Mouse (Mus musculus): Measurements from ENCODE around the gene Garnl3. TPM values are rescaled to one million over a fixed set of nuclear protein-coding genes. Genes with fewer than 3 reads are reported as not detected.

The Garnl3 gene
- polyA plus RNA-seq, 1 experiment from 2014 or later = 6.3 TPM

DNA sequence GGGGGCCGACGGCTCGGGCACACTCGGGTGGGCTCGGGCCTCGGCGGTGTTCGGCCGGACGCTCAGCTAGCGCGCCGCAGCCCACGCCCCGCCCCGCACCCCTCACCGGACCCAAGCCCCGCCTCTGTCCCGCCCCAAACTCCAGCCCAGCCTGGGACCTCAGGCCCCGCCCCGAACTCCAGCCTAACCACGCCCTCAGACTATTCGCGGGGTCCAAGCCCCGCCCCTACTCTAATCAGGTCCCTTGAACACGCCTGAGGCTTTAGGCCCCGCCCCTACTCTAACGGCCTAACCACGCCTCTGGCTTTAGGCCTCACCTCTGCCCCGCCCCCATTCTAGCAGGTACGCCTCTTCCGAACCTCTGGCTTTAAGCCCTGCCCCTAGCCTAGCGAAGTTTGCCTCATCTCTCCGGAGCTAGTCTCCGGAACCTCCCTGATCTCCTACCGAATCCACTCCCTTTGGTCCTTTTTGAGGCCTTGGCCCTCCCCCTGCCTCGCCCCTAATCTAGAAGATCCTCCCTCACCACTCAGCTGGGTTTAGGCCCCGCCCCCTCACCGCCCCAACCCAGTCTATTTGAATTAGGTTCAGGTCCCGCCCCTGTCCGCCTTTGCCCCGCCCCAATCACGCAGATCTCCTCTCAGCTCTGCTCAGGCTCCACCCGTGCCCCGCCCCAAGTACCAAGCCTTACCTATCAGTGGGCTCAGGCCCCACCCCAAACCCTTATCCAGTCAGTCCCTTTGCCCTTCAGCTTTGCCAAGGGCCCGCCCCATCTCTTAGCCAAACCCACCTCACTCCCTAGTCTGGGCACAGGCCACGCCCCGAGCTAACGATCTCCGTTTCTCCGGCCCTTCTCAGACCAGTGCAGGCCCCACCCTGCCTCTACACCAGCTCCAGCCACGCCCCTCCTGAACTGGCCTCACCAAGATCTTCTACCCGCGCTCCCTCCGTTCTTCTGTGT lies 649 bp downstream of the Garnl3 start:
- peak overlapping the region; percentile 100 for H3K4me2 ChIP-seq (replicated peaks; ENCODE audit: low read depth)
- WGBS = under 1% methylated on average over 38 of the region's 55 CpGs
- ATAC-seq = peak; percentile 93

DNA sequence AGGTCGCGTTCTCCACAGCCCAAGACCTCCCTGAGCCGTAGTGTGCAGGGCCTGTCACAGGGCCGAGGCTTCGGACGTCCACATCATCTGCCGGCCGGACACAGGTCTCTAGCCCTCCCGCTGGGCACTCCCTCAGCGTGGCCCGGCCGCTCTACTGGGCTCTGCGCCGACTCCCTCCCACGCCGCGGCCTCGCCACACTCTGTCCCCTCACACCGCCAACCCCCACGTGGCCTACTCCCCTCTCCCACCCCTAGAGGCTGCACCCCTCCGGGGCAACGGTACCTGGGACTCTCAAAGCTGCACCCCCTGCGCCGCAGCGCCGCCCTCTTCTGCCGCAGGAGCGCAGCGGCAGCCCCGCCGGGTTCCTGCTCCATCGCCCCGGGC lies 1.3 kb downstream of the Garnl3 start:
- Histone ChIP-seq H3K9me3 (ENCODE audit: control insufficient read depth) (no peaks in the 10 kb centered on the region), H3K27ac (ENCODE audit: low read depth, low read length) (no peak overlapping the region), H3K36me3 (ENCODE audit: control insufficient read depth, insufficient read depth) (no peaks in the 10 kb centered on the region), H3K27me3 (replicated peaks; ENCODE audit: control insufficient read depth, insufficient read depth, low read length) (peaks cover 6% of the 10 kb centered on the region; the same call in 1 of the 2 replicates), H3K4me2 (replicated peaks; ENCODE audit: low read depth) (peak overlapping the region; percentile 100), H3K4me1 (replicated peaks; ENCODE audit: control insufficient read depth, insufficient read depth, low read length) (0 out of 2 replicates have a peak, but pooled peaks cover 3% of the 10 kb centered on the region), H3K4me3 (ENCODE audit: low read depth, low read length) (peak overlapping the region; percentile 65), H3K9ac (ENCODE audit: low read depth, low read length) (peak overlapping the region; percentile 54; the same call in 1 of the 2 replicates)
- ATAC-seq = no peak
- 0% methylated on average over 30 of the region's 33 CpGs for WGBS
- peak; percentile 60 for TF ChIP-seq CTCF (IDR thresholded peaks at IDR 0.05; ENCODE audit: low read depth)

More for the DNA sequence above, 649 bp downstream of the Garnl3 start:
- Histone ChIP-seq H3K9me3 (ENCODE audit: control insufficient read depth) (no peaks in the 10 kb centered on the region), H3K4me1 (replicated peaks; ENCODE audit: control insufficient read depth, insufficient read depth, low read length) (0 out of 2 replicates have a peak, but pooled peaks cover 3% of the 10 kb centered on the region), H3K27ac (ENCODE audit: low read depth, low read length) (peak overlapping the region; percentile 28; the same call in 1 of the 2 replicates), H3K4me3 (ENCODE audit: low read depth, low read length) (peak overlapping the region; percentile 65), H3K27me3 (replicated peaks; ENCODE audit: control insufficient read depth, insufficient read depth, low read length) (peaks cover 6% of the 10 kb centered on the region; the same call in 1 of the 2 replicates), H3K36me3 (ENCODE audit: control insufficient read depth, insufficient read depth) (no peaks in the 10 kb centered on the region), H3K9ac (ENCODE audit: low read depth, low read length) (peak overlapping the region; percentile 54; the same call in 1 of the 2 replicates)
- no peak for TF ChIP-seq CTCF (IDR thresholded peaks at IDR 0.05; ENCODE audit: low read depth)

DNA sequence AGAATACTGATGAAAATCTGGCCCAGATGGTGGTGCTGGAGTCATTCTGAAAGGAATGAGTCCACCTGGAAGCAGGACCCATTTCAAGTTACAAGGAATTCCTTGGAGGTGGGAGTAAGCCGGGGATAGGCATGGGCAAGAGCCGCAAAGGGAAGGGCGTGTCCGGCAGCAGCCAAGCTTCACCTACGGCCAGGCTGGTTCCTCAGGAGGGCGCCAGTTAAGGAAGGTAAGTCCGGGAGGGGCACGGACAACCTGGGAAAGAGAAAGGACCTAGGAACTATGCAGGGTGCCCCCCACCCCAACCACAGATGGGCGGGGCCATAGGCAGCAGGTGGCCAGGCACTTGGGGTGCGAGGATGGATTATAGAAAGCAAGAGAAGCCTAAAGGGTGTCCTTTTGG lies 1.8 kb downstream of the Garnl3 start:
- ATAC-seq = no peak
- TF ChIP-seq CTCF (IDR thresholded peaks at IDR 0.05; ENCODE audit: low read depth) = peak; percentile 26; the same call in 1 of the 2 replicates
- WGBS = 4% methylated on average over 10 of the region's 10 CpGs
- Histone ChIP-seq H3K9me3 (ENCODE audit: control insufficient read depth) (no peaks in the 10 kb centered on the region), H3K27me3 (replicated peaks; ENCODE audit: control insufficient read depth, insufficient read depth, low read length) (peaks cover 6% of the 10 kb centered on the region; the same call in 1 of the 2 replicates), H3K4me2 (replicated peaks; ENCODE audit: low read depth) (peak overlapping the region; percentile 100), H3K4me3 (ENCODE audit: low read depth, low read length) (peak overlapping the region; percentile 65), H3K4me1 (replicated peaks; ENCODE audit: control insufficient read depth, insufficient read depth, low read length) (0 out of 2 replicates have a peak, but pooled peaks cover 3% of the 10 kb centered on the region), H3K36me3 (ENCODE audit: control insufficient read depth, insufficient read depth) (no peaks in the 10 kb centered on the region), H3K27ac (ENCODE audit: low read depth, low read length) (no peak overlapping the region), H3K9ac (ENCODE audit: low read depth, low read length) (peak overlapping the region; percentile 54; the same call in 1 of the 2 replicates)

DNA sequence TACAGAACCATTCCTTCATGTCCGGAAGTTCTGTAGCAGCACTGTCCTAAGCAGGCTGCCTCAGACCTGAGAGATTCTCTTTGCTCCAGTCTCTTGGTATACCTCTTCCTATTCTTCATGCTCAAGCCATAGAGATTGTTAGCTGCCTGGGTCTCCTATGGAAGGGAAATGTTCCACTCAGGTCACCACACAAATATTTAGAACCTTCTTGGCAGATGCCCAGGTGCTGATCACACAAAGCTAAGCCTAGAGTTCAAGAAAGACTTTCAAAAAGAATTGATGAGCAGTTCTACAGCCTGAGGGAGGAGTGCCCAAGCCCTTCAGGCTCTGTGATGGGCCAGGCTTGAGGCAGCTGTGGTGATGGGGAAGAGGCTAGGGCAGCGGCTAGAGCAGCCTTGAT lies 2.4 kb downstream of the Garnl3 start:
- peaks cover 6% of the 10 kb centered on the region; the same call in 1 of the 2 replicates for H3K27me3 ChIP-seq (replicated peaks; ENCODE audit: control insufficient read depth, insufficient read depth, low read length)
- no peak overlapping the region for H3K9ac ChIP-seq (ENCODE audit: low read depth, low read length)
- no peak overlapping the region for H3K4me2 ChIP-seq (replicated peaks; ENCODE audit: low read depth)
- ATAC-seq = no peak
- H3K4me1 ChIP-seq (replicated peaks; ENCODE audit: control insufficient read depth, insufficient read depth, low read length) = 0 out of 2 replicates have a peak, but pooled peaks cover 3% of the 10 kb centered on the region
- WGBS = 84% methylated on average over 2 of the region's 2 CpGs
- no peak overlapping the region for H3K4me3 ChIP-seq (ENCODE audit: low read depth, low read length)
- no peaks in the 10 kb centered on the region for H3K36me3 ChIP-seq (ENCODE audit: control insufficient read depth, insufficient read depth)
- H3K27ac ChIP-seq (ENCODE audit: low read depth, low read length) = no peak overlapping the region
- H3K9me3 ChIP-seq (ENCODE audit: control insufficient read depth) = no peaks in the 10 kb centered on the region
- TF ChIP-seq CTCF (IDR thresholded peaks at IDR 0.05; ENCODE audit: low read depth) = no peak

DNA sequence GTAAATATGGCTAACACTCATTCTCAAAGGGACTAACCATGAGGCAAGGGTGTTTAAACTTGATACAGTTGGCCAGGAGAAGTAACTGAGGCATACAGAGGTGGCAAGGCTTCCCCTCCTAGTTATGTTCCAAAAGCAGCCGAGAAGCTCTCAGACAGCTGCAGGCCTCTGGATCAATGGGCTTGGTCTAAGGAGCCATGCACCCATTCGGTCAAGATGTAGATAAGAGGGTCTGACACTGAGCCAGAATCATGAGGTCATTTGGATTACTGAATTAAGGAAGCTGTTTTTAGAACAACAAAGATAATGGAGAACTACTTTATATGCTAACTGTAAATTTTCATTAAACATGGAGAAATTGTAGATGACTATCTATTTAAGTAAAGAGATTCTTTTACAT lies 4.2 kb downstream of the Garnl3 start:
- TF ChIP-seq CTCF (IDR thresholded peaks at IDR 0.05; ENCODE audit: low read depth) = no peak
- ATAC-seq = no peak
- Histone ChIP-seq H3K4me1 (replicated peaks; ENCODE audit: control insufficient read depth, insufficient read depth, low read length) (0 out of 2 replicates have a peak, but pooled peaks cover 3% of the 10 kb centered on the region), H3K27me3 (replicated peaks; ENCODE audit: control insufficient read depth, insufficient read depth, low read length) (0 out of 2 replicates have a peak, but pooled peaks cover 3% of the 10 kb centered on the region), H3K9me3 (ENCODE audit: control insufficient read depth) (no peaks in the 10 kb centered on the region), H3K27ac (ENCODE audit: low read depth, low read length) (no peak overlapping the region), H3K36me3 (ENCODE audit: control insufficient read depth, insufficient read depth) (no peaks in the 10 kb centered on the region), H3K9ac (ENCODE audit: low read depth, low read length) (no peak overlapping the region), H3K4me3 (ENCODE audit: low read depth, low read length) (no peak overlapping the region), H3K4me2 (replicated peaks; ENCODE audit: low read depth) (no peak overlapping the region)
- WGBS = 61% methylated on average over 2 of the region's 2 CpGs

DNA sequence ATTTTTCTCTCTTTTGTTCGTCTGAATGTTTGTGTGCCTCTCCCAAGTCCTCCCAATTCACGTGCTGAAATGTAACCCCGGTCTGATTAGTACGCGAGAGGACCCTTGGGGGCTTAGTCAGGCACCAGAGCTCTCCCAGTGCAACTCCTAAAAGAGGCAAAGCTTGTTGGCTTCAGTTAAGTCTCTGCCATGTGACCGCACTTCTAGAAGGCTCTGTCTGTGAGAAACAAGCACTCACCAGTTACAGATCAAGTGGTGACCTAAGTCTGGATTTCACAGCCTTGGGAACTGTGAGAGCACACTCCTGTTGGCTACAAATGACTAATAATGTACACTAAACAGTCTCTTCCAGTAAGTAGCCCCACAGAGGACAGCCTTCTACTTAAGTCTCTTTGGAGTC lies 8.6 kb downstream of the Garnl3 start:
- Histone ChIP-seq H3K27me3 (replicated peaks; ENCODE audit: control insufficient read depth, insufficient read depth, low read length) (no peaks in the 10 kb centered on the region), H3K4me2 (replicated peaks; ENCODE audit: low read depth) (no peak overlapping the region), H3K4me1 (replicated peaks; ENCODE audit: control insufficient read depth, insufficient read depth, low read length) (no peaks in the 10 kb centered on the region), H3K27ac (ENCODE audit: low read depth, low read length) (no peak overlapping the region), H3K4me3 (ENCODE audit: low read depth, low read length) (no peak overlapping the region), H3K36me3 (ENCODE audit: control insufficient read depth, insufficient read depth) (no peaks in the 10 kb centered on the region), H3K9me3 (ENCODE audit: control insufficient read depth) (no peaks in the 10 kb centered on the region), H3K9ac (ENCODE audit: low read depth, low read length) (0 out of 2 replicates have a peak overlapping the region, but pooled peaks have one; percentile 7)
- ATAC-seq = no peak
- no peak for TF ChIP-seq CTCF (IDR thresholded peaks at IDR 0.05; ENCODE audit: low read depth)
- WGBS = 83% methylated on average over 6 of the region's 6 CpGs

Data from intestine, postnatal 0 days (tissue).